Mouse (Mus musculus) lung, adult 2 months (tissue): Measurements from ENCODE around the gene Abraxas1.

Experiments used
- CTCF ChIP-seq: fragments of 200-500 bp; IDR thresholded peaks from 2 replicates; pipeline ENCODE4 v1.5.1; 2011; ENCODE audit warnings: mild to moderate bottlenecking, low read length, control low read depth; ENCODE audit not compliant: insufficient read depth
- POLR2A ChIP-seq: fragments of 200-500 bp; IDR thresholded peaks from 2 replicates; pipeline ENCODE4 v1.6.1; 2011; ENCODE audit warnings: low read depth, mild to moderate bottlenecking, control low read depth, low read length, borderline replicate concordance; ENCODE audit errors: extremely low read depth

DNA sequence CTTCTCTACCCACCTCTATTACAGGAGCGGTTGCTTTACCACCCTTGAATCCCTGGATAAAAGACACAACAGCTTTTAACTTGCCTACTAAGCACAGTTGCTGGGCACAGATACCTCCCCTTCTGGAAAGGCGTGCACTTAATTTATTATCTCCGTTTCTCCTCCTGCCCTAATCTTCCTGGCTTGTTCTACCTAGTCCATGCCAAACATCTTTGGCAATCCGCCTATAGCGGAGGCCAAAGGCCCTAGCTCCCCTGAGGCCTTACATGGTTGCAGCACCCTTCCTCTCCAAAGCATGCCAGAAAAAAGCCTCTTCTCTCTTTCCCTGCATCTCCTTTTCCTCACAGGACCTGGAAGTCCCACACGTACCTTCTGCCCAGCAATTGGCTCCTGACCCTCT lies 43.7 kb upstream of the Abraxas1 start:
- TF ChIP-seq POLR2A (no peak), CTCF (no peak)
